Mouse (Mus musculus) ovary, adult 2 months (tissue): ENCODE data around the gene Hexa. TPM values are rescaled to one million over a fixed set of nuclear protein-coding genes. Genes with fewer than 3 reads are reported as not detected.

Source experiments
- polyA plus RNA-seq: library from polyadenylated mRNA; depleted of rRNA; stranded (reverse); fragments of >200 nt; gene quantifications from 2 replicates; pipeline ENCODE4 v1.2.3, GENCODE M21; 2012; rRNA removed

Hexa gene
- polyA plus RNA-seq, result 95.3 and 149 TPM in 2 replicates

GRCm38 (mm10) chr9:59539441-59540137 lies at the start of gene Hexa, which contains the start of gene Tmem202:
Gene Hexa (plus strand): TSS chr9:59539540.
Gene Tmem202 (minus strand): TSS chr9:59539847.

DNA sequence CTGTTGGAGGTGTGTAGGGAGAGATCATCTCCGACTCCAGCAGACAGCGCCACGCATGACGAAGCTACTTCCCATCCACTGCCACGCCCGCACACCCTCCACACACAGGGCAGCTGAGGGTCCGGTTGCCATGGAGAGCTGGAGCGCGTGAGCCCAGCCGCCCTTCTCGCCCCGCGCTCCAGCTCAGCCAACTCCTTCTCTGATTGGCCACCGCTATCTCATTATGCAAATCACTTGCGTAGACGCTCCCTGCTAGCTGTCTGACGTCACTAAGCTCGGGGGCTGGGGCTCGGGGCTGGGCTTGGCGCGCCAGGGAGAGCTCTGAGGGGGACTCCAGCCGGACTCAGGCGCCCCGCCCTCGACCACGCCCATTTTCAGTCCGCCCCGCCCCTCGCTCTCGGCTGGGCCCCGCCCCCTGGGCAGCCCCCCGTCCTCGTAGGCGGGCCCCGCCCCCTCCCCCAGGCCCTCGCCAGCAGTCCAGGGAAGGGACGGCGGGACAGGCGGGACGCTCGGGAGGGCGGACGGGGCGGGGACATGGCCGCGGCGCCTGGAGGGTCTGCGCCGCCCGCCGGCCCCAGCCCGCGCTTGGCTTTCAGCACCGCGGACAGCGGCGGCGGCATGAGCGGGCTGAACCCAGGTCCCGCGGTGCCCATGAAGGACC lies 38.6 kb downstream of the Hexa start, which contains the start of gene Celf6:
Gene Celf6 (plus strand): TSS at position 74 of the 661 bp plus-strand sequence.

Other genes with a start within 250 kb of the Hexa start
- 31.0 and 34.6 TPM in 2 replicates for gene Adpgk, start 248.0 kb upstream of the Hexa start, polyA plus RNA-seq
- gene Bbs4, start 186.0 kb upstream of the Hexa start, polyA plus RNA-seq, result 3.6 and 4.2 TPM in 2 replicates
- gene Arih1, start 52.9 kb upstream of the Hexa start, polyA plus RNA-seq, result 35.9 and 47.1 TPM in 2 replicates
- 0.51 and 0.73 TPM in 2 replicates for gene Tmem202, start 307 bp downstream of the Hexa start, polyA plus RNA-seq
- gene Celf6, start 38.4 kb downstream of the Hexa start, polyA plus RNA-seq, result 0.20 and 0.34 TPM in 2 replicates
- gene Parp6, start 77.7 kb downstream of the Hexa start, polyA plus RNA-seq, result 9.8 and 23.1 TPM in 2 replicates
- 887 and 1,131 TPM in 2 replicates for gene Pkm, start 116.8 kb downstream of the Hexa start, polyA plus RNA-seq
- gene Gramd2, start 140.6 kb downstream of the Hexa start, polyA plus RNA-seq, result 3.0 and 6.5 TPM in 2 replicates
- gene Senp8, start 211.2 kb downstream of the Hexa start, polyA plus RNA-seq, result 2.7 and 5.9 TPM in 2 replicates
- gene Myo9a, start 211.4 kb downstream of the Hexa start, polyA plus RNA-seq, result 2.5 TPM in 2 replicates